Mouse (Mus musculus) midbrain, embryonic 10.5 days (tissue): Measurements from ENCODE around the gene Galnt7. TPM values are rescaled to one million over a fixed set of nuclear protein-coding genes. Genes with fewer than 3 reads are reported as not detected.

Experiments used
- DNase-seq: peaks from one replicate; pipeline ENCODE4 v3.0.0-alpha.2; 2017; ENCODE audit warnings: low spot score
- H3K27ac ChIP-seq: fragments of 300-500 bp; sonication (generic); replicated peaks from 2 replicates; pipeline ENCODE4 v1.5.1; 2016; ENCODE audit warnings: mild to moderate bottlenecking
- H3K27me3 ChIP-seq: fragments of 300-500 bp; sonication (generic); 2 replicates; pipeline ENCODE4 v1.6.1; 2016; ENCODE audit warnings: low read depth, mild to moderate bottlenecking; ENCODE audit not compliant: poor library complexity, severe bottlenecking
- H3K36me3 ChIP-seq: fragments of 300-500 bp; sonication (generic); 2 replicates; pipeline ENCODE4 v1.6.1; 2016; ENCODE audit warnings: mild to moderate bottlenecking, moderate library complexity
- H3K4me1 ChIP-seq: fragments of 300-500 bp; sonication (generic); 2 replicates; pipeline ENCODE4 v1.6.1; 2016
- H3K4me3 ChIP-seq: fragments of 300-500 bp; sonication (generic); 2 replicates; pipeline ENCODE4 v1.5.1; 2016; ENCODE audit warnings: mild to moderate bottlenecking, moderate library complexity
- H3K9me3 ChIP-seq: fragments of 300-500 bp; sonication (generic); replicated peaks from 2 replicates; pipeline ENCODE4 v1.6.1; 2016; ENCODE audit warnings: mild to moderate bottlenecking
- WGBS: fragments of 180-500 bp; shearing (Covaris S2); methylation state at CpG from one replicate; pipeline ENCODE4 v1.1.7; 2016; 5-methylcytosine and 5-hydroxymethylcytosine counted together
- polyA plus RNA-seq: library from polyadenylated mRNA; unstranded; fragments of >200 nt; fragmentation: Nextera tagmentation; extraction: Ambion mirVana; gene quantifications from 2 replicates; pipeline ENCODE4 v1.2.1, GENCODE M21; 2016

Galnt7 gene
- polyA plus RNA-seq, 1 experiment from 2014 or later: 23.6 TPM

DNA sequence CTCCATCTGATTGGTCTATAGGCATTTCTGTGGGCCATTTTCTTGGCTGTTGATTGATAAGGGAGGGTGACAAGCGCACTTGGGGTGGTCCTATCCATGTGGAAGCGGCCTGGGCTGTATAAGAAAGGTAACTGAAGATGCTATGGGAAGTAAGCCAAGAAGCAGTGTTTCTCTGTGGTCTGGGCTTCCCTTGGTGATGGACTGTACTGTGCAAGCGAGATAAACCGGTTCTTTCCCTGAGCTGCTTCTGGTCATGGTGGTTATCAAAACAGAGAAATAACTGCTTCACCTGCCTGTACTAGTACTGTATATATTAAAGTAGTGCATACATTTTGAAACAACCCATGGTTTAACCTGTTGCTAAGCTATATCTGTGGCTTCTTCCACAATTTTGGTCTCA lies 161.0 kb downstream of the Galnt7 start:
- Histone ChIP-seq H3K27me3 (no peaks in the 10 kb centered on the region), H3K36me3 (no peaks in the 10 kb centered on the region), H3K4me1 (0 out of 2 replicates have a peak, but pooled peaks cover 3% of the 10 kb centered on the region), H3K27ac (no peak overlapping the region), H3K9me3 (no peaks in the 10 kb centered on the region), H3K4me3 (no peak overlapping the region)
- DNase-seq: no peak
- 96% methylated on average over 4 of the region's 4 CpGs for WGBS

DNA sequence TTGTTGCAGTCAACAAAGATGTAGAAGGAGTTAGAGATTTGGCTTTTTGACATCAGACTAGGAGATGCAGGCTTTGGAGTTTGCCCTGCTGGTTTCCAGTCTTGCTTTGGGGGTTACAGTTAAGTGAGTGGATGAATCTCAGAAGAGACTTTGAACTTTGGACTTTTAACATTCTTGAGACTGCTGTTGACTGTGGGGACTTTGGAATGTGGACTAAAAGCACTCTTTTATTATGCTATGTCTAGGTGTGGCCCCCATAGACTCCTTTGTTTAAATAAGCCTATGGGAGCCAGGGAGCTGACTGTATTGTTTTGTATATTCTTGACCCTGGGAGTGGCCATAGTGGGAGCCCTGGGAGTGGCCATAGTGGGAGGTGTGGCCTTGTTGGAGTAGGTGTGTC lies 162.9 kb downstream of the Galnt7 start:
- Histone ChIP-seq H3K9me3 (no peaks in the 10 kb centered on the region), H3K27ac (no peak overlapping the region), H3K4me3 (no peak overlapping the region), H3K36me3 (peaks cover 6% of the 10 kb centered on the region; the same call in 1 of the 2 replicates), H3K27me3 (no peaks in the 10 kb centered on the region), H3K4me1 (peaks cover 13% of the 10 kb centered on the region)
- DNase-seq: no peak

DNA sequence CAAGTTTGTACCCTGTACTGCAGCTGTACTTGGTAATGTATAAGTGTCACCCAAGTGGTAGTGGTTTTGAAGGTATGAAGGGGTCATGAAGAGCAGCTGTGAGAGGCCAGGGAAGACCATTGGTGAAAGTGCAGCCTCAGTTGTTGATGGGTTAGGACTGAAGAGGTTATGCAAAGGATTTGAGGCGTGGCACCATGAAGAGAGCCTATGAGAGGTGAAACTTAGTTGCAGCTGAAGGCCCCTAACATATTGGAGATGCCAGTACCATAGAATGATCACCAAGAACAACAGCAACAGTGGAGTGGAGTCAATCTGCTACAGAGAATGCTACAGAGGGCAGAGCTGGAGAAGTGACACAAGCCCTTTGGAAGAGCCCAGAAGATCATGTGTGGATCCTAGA lies 163.5 kb downstream of the Galnt7 start:
- 0 out of 2 replicates have a peak overlapping the region, but pooled peaks have one; percentile 97 for H3K4me3 ChIP-seq
- DNase-seq: no peak

DNA sequence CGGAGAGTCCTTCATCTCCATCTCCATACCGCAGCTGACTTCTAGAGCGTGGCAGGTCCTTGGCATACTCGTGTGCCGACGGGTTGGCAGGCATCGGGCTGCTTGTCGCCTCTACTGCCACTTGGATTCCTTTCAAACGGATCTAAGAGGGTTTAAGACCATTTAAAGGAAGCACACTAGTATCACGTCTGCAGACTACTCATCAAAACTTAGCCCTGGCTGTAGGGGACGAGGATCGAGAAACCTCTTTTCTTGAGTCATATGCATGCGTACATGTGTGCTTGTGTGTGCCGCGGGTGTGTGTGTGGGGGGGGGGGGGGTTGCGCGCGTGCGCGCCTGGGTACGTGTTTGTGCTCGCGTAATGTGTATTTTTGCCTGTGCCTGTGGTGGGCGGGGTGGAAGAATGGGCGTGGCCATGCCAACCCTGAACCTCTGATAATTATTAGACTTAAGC lies 164.5 kb downstream of the Galnt7 start:
- Histone ChIP-seq H3K4me1 (peaks cover 16% of the 10 kb centered on the region), H3K27ac (peak overlapping the region; percentile 95), H3K4me3 (peak overlapping the region; percentile 97), H3K36me3 (peaks cover 21% of the 10 kb centered on the region), H3K27me3 (no peaks in the 10 kb centered on the region), H3K9me3 (no peaks in the 10 kb centered on the region)
- under 1% methylated on average over 25 of the region's 25 CpGs for WGBS
- peak; percentile 79 for DNase-seq

More for the DNA sequence above, 163.5 kb downstream of the Galnt7 start:
- WGBS: 84% methylated on average over 1 of the region's 1 CpGs
- Histone ChIP-seq H3K27ac (no peak overlapping the region), H3K36me3 (peaks cover 11% of the 10 kb centered on the region), H3K27me3 (no peaks in the 10 kb centered on the region), H3K4me1 (peaks cover 16% of the 10 kb centered on the region), H3K9me3 (no peaks in the 10 kb centered on the region)

DNA sequence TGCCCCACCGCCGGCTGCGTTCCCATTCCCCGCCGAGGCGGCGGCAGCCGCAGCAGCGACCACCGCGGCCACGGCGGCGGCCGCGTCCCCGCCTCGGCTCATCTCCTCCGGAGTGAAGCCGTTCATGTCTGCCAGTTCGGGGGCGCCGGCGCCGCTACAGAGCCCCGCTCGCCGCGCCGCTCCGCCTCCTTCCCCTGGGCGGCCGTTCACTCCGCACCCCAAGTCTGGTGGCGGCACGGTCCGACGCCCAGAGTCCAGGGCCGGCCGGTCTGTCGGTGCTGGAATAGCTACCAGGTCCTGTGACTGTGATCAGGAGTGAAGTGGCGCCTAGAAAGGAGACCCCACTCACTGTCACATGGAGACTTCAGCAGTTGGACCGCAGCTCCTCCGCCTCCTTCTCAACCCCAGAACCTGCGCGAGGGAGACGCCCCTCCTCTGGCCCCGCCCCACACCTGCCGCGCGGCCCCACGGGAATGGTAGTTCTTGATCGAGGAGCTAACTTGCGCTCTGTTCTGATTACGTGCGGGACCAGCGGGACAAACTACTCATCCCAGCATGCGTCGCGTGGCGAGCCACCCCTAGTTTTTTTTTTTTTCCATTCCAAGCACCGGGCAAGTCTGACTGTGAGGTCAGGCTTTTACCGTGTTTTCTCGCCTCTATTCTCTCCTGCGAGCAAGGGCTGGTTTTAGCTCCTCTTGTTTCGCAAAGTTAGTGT lies 165.2 kb downstream of the Galnt7 start, which contains the start of gene Sap30:
TSS of gene Sap30 (minus strand) at position 420 of the 715 bp plus-strand sequence.
- peak within 1 kb of the TSS; percentile 95 for H3K27ac ChIP-seq
- under 1% methylated on average over 66 of the region's 66 CpGs for WGBS
- peak; percentile 99 for DNase-seq
- H3K9me3 ChIP-seq: no peaks in the 10 kb centered on the region
- H3K27me3 ChIP-seq: no peaks in the 10 kb centered on the region
- peak within 1 kb of the TSS; percentile 97 for H3K4me3 ChIP-seq
- H3K4me1 ChIP-seq: peaks cover 16% of the 10 kb centered on the region
- H3K36me3 ChIP-seq: peaks cover 29% of the 10 kb centered on the region

DNA sequence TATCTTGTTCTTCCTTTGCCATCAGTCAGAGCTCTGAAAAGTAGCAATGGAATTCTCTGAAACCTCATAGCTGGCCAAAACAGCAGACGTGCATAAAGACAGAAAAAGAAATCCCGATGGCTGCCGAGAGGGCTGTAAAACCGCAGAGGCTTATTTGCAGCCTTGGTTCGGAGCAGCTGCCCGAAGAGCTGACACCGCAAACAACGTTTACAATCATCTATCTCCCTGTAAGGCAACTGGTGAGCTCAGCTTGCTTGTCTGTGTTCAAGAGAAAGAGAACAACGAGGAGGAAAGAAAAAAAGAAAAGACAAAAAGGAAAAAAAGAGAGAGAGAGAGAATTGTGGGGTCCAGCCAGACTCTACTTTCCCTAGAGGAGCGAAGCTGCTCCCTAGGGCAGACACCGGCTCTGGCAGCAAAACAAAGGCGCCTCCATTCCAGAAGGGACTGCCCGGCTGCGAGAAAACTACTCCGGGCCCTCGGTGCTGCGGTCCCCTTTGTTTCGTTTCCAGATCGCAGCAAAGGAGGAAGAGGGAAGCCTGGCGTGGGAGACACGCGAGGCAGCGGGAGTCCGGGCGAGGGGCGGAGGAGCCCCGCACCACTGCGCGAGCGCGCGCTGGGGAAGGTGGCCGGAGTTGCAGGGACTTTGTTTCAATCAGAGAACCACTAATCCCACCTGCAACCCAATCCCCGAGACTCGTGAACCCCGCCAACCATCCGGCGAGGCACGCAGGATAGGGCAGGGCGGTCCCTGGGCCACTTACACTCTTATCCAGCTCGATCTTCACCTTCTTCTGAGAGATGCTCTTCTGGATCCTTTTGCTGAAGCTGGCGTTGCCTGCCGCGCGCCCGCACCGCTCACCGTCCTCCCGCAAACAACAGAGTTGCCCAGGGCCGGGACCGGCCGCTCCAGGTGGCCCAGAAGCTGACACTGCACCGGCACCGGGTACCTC lies 166.1 kb downstream of the Galnt7 start:
- Histone ChIP-seq H3K9me3 (no peaks in the 10 kb centered on the region), H3K4me3 (peak overlapping the region; percentile 97), H3K36me3 (peaks cover 37% of the 10 kb centered on the region), H3K27me3 (no peaks in the 10 kb centered on the region), H3K27ac (peak overlapping the region; percentile 95), H3K4me1 (peaks cover 16% of the 10 kb centered on the region)
- DNase-seq: peak; percentile 74
- under 1% methylated on average over 54 of the region's 54 CpGs for WGBS

DNA sequence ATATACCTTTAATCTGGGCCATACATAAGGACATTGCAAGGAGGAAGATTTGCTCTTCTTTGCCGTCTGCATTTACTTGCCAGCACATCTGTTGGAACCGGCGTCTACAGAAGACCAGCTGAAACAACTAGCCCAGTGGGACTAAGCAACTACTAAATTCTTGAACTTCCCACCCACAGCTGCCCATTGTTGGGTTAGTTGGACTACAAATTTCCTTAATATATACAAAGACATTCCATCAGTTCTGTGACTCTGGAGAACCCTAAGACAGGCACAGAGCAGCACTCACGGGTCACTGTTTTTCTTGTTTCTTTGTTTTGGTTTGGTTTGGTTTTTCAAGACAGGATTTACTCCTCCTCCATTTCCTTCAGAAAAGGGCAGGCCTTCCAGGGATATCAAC lies 172.2 kb downstream of the Galnt7 start:
- 79% methylated on average over 4 of the region's 4 CpGs for WGBS
- peaks cover 52% of the 10 kb centered on the region for H3K36me3 ChIP-seq

DNA sequence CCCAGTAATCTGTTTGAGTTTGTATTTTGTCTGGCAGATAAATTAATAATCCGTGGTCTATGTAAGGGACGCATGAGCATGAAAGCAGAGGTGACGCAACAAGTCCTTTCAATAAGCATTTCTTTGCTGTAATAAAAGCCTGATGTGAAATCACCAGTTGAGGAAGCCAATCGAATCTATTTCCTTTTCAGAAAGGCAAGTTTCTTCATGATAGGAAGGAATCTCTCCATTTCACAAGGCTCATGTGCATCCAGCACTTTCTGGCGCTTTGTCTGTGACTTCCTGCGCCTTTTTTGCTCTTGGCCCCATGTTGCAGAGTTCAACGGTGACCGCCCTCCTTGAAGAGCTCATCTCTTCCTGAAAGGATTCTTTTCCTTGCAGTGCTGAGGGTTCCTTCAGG lies 173.1 kb downstream of the Galnt7 start:
- Histone ChIP-seq H3K27ac (no peak overlapping the region), H3K36me3 (peaks cover 45% of the 10 kb centered on the region), H3K4me1 (peaks cover under 1% of the 10 kb centered on the region; the same call in 1 of the 2 replicates), H3K9me3 (no peaks in the 10 kb centered on the region), H3K4me3 (no peak overlapping the region), H3K27me3 (no peaks in the 10 kb centered on the region)
- no peak for DNase-seq
- WGBS: 92% methylated on average over 8 of the region's 8 CpGs

More for the DNA sequence above, 172.2 kb downstream of the Galnt7 start:
- Histone ChIP-seq H3K27ac (no peak overlapping the region), H3K27me3 (no peaks in the 10 kb centered on the region), H3K4me1 (peaks cover 10% of the 10 kb centered on the region), H3K4me3 (no peak overlapping the region), H3K9me3 (no peaks in the 10 kb centered on the region)
- DNase-seq: no peak

DNA sequence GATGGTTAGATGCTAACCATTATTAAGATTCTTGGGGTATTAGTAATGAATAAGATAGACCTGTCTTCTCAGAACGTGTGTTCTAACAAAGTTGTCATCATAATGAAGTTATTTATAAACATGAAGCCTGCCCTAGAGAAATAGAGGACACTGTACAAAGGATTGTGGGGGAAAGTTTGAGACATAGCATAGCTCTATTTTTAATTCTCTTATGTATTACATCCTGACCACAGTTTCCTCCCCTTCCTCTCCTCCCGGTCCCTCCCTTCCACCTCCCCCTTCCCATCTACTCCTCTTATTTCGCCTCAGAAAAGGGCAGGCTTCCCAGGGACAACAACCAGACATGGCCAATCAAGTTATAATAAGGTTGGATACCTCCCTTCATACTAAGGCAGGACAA lies 174.4 kb downstream of the Galnt7 start:
- Histone ChIP-seq H3K9me3 (no peaks in the 10 kb centered on the region), H3K27ac (no peak overlapping the region), H3K4me3 (no peak overlapping the region), H3K27me3 (no peaks in the 10 kb centered on the region), H3K4me1 (no peaks in the 10 kb centered on the region), H3K36me3 (peaks cover 32% of the 10 kb centered on the region)
- DNase-seq: no peak
- 87% methylated on average over 3 of the region's 3 CpGs for WGBS

Other genes with a start within 250 kb of the Galnt7 start
- gene Scrg1, start 197.1 kb downstream of the Galnt7 start, polyA plus RNA-seq: 0.35 TPM in 1 of 2 replicates, not detected in the other
- gene Sap30, start 165.2 kb downstream of the Galnt7 start, polyA plus RNA-seq: 78.9 and 86.9 TPM in 2 replicates
- gene Hmgb2, start 141.1 kb downstream of the Galnt7 start, polyA plus RNA-seq: 599 and 633 TPM in 2 replicates